Mouse (Mus musculus) hindbrain, embryonic 11.5 days (tissue): ENCODE results near the gene Olfr1352. TPM values are rescaled to one million over a fixed set of nuclear protein-coding genes. Genes with fewer than 3 reads are reported as not detected.
"Not testable (repeated sequence)": the region's sequence is repeated elsewhere in the genome, so short reads cannot be mapped to it uniquely, and the experiment has no call there.

Source experiments
- ATAC-seq: fragments of 200-750 bp; cut with Nextera tagmentation; 2 replicates; pipeline ENCODE4 v1.8.0; 2017; ENCODE audit warnings: mild to moderate bottlenecking, moderate TSS enrichment, moderate library complexity; ENCODE audit not compliant: low FRiP score
- DNase-seq: peaks from one replicate; pipeline ENCODE4 v3.0.0-alpha.2; 2015; ENCODE audit warnings: low spot score
- H3K27ac ChIP-seq: fragments of 300-500 bp; sonication (generic); 2 replicates; pipeline ENCODE4 v1.5.1; 2014; ENCODE audit warnings: mild to moderate bottlenecking, low read depth, low read length
- H3K27me3 ChIP-seq: fragments of 300-500 bp; sonication (generic); 2 replicates; pipeline ENCODE4 v1.6.1; 2014; ENCODE audit warnings: mild to moderate bottlenecking, low read length, moderate library complexity, mixed read lengths; ENCODE audit not compliant: control insufficient read depth, insufficient read depth
- H3K36me3 ChIP-seq: fragments of 300-500 bp; sonication (generic); 2 replicates; pipeline ENCODE4 v1.6.1; 2014; ENCODE audit warnings: mild to moderate bottlenecking, low read length, moderate library complexity, mixed read lengths; ENCODE audit not compliant: control insufficient read depth, insufficient read depth
- H3K4me1 ChIP-seq: fragments of 300-500 bp; sonication (generic); replicated peaks from 2 replicates; pipeline ENCODE4 v1.6.1; 2014; ENCODE audit warnings: low read length, mixed read lengths; ENCODE audit not compliant: control insufficient read depth, insufficient read depth
- H3K4me2 ChIP-seq: fragments of 300-500 bp; sonication (generic); replicated peaks from 2 replicates; pipeline ENCODE4 v1.6.1; 2014; ENCODE audit warnings: mild to moderate bottlenecking, low read depth, low read length
- H3K4me3 ChIP-seq: fragments of 300-500 bp; sonication (generic); 2 replicates; pipeline ENCODE4 v1.5.1; 2014; ENCODE audit warnings: low read depth, low read length
- H3K9ac ChIP-seq: fragments of 300-500 bp; sonication (generic); 2 replicates; pipeline ENCODE4 v1.6.1; 2014; ENCODE audit warnings: low read depth, low read length
- H3K9me3 ChIP-seq: fragments of 300-500 bp; sonication (generic); 2 replicates; pipeline ENCODE4 v1.6.1; 2016; ENCODE audit warnings: low read length; ENCODE audit not compliant: control insufficient read depth
- WGBS: fragments of 180-500 bp; shearing (Covaris S2); extraction: QIAGEN DNeasy Blood & Tissue Kit; methylation state at CpG from one replicate; pipeline ENCODE4 v1.1.7; 2014; 5-methylcytosine and 5-hydroxymethylcytosine counted together
- polyA plus RNA-seq: library from polyadenylated mRNA; unstranded; fragments of >200 nt; fragmentation: Nextera tagmentation; extraction: Ambion mirVana; gene quantifications from 2 replicates; pipeline ENCODE4 v1.2.1, GENCODE M21; 2014

Olfr1352 gene
- not detected in 2 replicates for polyA plus RNA-seq

DNA sequence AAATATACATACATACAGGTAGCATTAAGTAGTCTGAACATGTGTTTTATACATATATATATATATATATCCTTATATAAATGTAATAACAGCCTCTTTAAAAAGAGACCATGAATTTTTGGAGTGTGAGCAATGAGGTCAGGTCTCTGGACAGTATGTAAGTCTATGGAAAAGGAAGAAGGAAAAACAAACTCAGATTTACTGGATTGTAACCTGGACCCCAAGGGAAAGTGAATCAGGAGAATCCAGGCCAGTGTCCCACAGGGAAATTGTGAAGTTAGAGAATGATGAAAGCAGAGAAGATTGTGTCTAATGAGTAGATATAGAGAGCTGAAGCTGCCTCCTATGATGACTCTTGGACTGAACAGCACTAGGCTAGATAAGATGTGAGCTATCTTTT is at the start of gene Olfr1352:
TSS of gene Olfr1352 (plus strand) at position 301 of the 400 bp plus-strand sequence.
- Histone ChIP-seq H3K27ac (no peak within 1 kb of the TSS), H3K9ac (no peak within 1 kb of the TSS), H3K4me3 (no peak within 1 kb of the TSS), H3K27me3 (no peaks in the 10 kb centered on the region), H3K9me3 (no peaks in the 10 kb centered on the region), H3K4me2 (no peak within 1 kb of the TSS), H3K4me1 (no peaks in the 10 kb centered on the region), H3K36me3 (no peaks in the 10 kb centered on the region)
- ATAC-seq (no peak), DNase-seq (no peak)

DNA sequence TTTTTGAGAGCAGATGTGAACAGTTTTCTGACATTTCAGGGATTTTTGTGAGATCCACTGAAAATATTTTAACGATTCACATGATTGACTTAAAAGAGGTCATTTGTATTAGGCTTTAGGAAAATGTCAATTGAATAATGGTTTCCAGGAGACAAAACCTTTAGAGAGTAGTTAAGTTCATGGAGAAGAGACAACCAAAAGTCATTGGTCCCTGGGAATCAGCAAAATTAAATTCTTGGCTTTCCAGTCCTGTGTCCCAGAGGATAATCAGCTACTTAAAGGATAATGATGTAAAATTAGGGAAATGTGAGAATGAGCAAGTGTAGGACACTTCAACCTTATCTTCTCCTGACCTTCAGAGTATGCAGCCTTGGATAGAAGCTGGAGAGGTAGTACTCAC is 30.5 kb upstream of the Olfr1352 start, which contains the start of gene Olfr8:
TSS of gene Olfr8 (plus strand) at position 301 of the 400 bp plus-strand sequence.
- not testable (repeated sequence) for H3K9me3 ChIP-seq, H3K4me3 ChIP-seq, H3K4me2 ChIP-seq, DNase-seq, H3K27ac ChIP-seq, ATAC-seq, H3K4me1 ChIP-seq, H3K9ac ChIP-seq, H3K36me3 ChIP-seq, H3K27me3 ChIP-seq
- WGBS = 89% methylated on average over 1 of the region's 1 CpGs

- ATAC-seq, H3K4me3 ChIP-seq, DNase-seq, H3K36me3 ChIP-seq, H3K9me3 ChIP-seq, H3K27me3 ChIP-seq, H3K9ac ChIP-seq, H3K27ac ChIP-seq, H3K4me1 ChIP-seq, H3K4me2 ChIP-seq: not testable (repeated sequence)
Observed at GRCm38 (mm10) chr10:78963009-78963408, 17.8 kb upstream of the Olfr1352 start, which contains the start of gene Olfr1353. Gene Olfr1353 (plus strand): TSS chr10:78963309.

- Histone ChIP-seq H3K9ac (no peak within 1 kb of the TSS), H3K4me2 (no peak within 1 kb of the TSS), H3K9me3 (no peaks in the 10 kb centered on the region), H3K27ac (no peak within 1 kb of the TSS), H3K36me3 (no peaks in the 10 kb centered on the region), H3K27me3 (no peaks in the 10 kb centered on the region), H3K4me1 (no peaks in the 10 kb centered on the region), H3K4me3 (no peak within 1 kb of the TSS)
- WGBS = 67% methylated on average over 1 of the region's 1 CpGs
- DNase-seq (no peak), ATAC-seq (no peak)
Observed at GRCm38 (mm10) chr10:79012172-79012571, 31.3 kb downstream of the Olfr1352 start, which contains the start of gene Olfr1351. Gene Olfr1351 (plus strand): TSS chr10:79012472.

DNA sequence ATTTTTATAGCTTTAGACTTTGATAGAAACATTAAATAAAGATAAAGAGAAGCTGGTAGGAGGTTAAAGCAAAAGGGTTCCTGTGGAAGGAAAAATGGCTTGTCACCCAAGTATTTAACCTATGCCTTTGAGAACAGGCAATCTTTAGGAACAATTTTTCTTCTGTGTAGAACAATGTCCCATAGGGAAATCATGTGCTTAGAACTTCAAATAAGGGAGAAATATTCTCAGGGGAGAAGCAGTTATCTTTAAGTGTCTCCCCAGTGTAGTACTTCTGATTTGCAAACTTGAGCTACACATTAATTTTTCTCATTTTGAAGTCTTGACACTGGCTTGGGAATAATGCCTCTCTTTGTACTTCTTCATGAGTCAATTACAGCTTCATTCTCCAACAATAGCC is 47.6 kb downstream of the Olfr1352 start, which contains the start of gene Olfr57:
TSS of gene Olfr57 (plus strand) at position 301 of the 400 bp plus-strand sequence.
- ATAC-seq (no peak), DNase-seq (no peak)
- Histone ChIP-seq H3K4me1 (no peaks in the 10 kb centered on the region), H3K9ac (no peak within 1 kb of the TSS), H3K36me3 (no peaks in the 10 kb centered on the region), H3K27me3 (no peaks in the 10 kb centered on the region), H3K27ac (no peak within 1 kb of the TSS), H3K4me3 (no peak within 1 kb of the TSS), H3K9me3 (no peaks in the 10 kb centered on the region), H3K4me2 (no peak within 1 kb of the TSS)

Other genes starting within 250 kb of the Olfr1352 start
- not detected in 2 replicates for gene Ccdc105, start 228.0 kb upstream of the Olfr1352 start, polyA plus RNA-seq
- 0.63 and 1.2 TPM in 2 replicates for gene Slc1a6, start 200.6 kb upstream of the Olfr1352 start, polyA plus RNA-seq
- not detected in 2 replicates for gene Olfr1356, start 128.9 kb upstream of the Olfr1352 start, polyA plus RNA-seq
- gene Olfr1355, start 105.5 kb upstream of the Olfr1352 start, polyA plus RNA-seq = not detected in 2 replicates
- gene Olfr1354, start 67.9 kb upstream of the Olfr1352 start, polyA plus RNA-seq = not detected in 2 replicates
- gene Olfr8, start 30.4 kb upstream of the Olfr1352 start, polyA plus RNA-seq = not detected in 2 replicates
- gene Olfr1353, start 17.7 kb upstream of the Olfr1352 start, polyA plus RNA-seq = not detected in 2 replicates
- gene Olfr1351, start 31.4 kb downstream of the Olfr1352 start, polyA plus RNA-seq = not detected in 2 replicates
- gene Olfr57, start 47.7 kb downstream of the Olfr1352 start, polyA plus RNA-seq = 0.14 TPM in 1 of 2 replicates, not detected in the other
- 49.1 and 50.4 TPM in 2 replicates for gene 2610008E11Rik, start 116.5 kb downstream of the Olfr1352 start, polyA plus RNA-seq
- not detected in 2 replicates for gene Vmn2r80, start 167.7 kb downstream of the Olfr1352 start, polyA plus RNA-seq